Mouse (Mus musculus): ENCODE data around the gene Slc35a2.

Gene Slc35a2

DNA sequence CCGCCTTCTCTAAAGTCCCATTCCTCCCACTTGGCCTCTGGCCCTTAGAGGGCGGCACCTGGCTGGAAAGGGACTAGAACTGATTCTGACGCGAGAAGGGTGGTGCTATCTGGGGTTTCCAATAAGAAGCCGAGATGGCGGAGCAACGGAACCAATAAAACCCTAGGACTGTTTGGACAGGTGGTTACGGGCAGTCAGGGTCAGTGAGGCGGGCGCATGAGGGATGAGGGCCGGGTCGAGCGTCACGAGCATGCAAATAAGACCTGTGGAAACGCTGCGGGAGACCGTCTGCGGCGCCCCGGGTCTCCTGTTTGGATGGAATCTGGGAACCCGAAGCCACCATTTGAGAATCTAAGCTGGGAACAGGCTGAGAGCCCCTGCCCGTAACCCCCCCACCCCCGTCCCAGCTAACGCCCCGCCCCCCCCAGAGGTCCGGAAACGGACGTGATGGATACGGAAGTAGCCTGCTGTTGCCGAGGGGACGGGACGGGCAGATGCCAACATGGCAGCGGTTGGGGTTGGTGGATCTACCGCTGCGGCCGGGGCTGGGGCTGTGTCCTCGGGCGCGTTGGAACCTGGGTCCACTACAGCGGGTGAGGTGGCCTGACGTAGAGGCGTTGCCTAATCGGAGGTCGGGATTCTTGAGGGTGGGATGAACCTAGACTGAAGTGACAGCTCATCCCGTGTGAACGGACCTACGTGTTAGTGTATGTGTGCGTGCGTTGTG is at the start of gene Slc35a2:
Gene Slc35a2, plus strand, starts transcription at position 188 of the 727 bp plus-strand sequence.
- DNase-seq (ENCODE audit: low spot score): peak; percentile 44

- DNase-seq (ENCODE audit: low spot score): no peak
Measured at GRCm38 (mm10) chrX:7837146-7837545, 46.7 kb upstream of the Slc35a2 start.

GRCm38 (mm10) chrX:7840842-7841162 is 43.0 kb upstream of the Slc35a2 start:
- no peak for DNase-seq (ENCODE audit: low spot score)

DNA sequence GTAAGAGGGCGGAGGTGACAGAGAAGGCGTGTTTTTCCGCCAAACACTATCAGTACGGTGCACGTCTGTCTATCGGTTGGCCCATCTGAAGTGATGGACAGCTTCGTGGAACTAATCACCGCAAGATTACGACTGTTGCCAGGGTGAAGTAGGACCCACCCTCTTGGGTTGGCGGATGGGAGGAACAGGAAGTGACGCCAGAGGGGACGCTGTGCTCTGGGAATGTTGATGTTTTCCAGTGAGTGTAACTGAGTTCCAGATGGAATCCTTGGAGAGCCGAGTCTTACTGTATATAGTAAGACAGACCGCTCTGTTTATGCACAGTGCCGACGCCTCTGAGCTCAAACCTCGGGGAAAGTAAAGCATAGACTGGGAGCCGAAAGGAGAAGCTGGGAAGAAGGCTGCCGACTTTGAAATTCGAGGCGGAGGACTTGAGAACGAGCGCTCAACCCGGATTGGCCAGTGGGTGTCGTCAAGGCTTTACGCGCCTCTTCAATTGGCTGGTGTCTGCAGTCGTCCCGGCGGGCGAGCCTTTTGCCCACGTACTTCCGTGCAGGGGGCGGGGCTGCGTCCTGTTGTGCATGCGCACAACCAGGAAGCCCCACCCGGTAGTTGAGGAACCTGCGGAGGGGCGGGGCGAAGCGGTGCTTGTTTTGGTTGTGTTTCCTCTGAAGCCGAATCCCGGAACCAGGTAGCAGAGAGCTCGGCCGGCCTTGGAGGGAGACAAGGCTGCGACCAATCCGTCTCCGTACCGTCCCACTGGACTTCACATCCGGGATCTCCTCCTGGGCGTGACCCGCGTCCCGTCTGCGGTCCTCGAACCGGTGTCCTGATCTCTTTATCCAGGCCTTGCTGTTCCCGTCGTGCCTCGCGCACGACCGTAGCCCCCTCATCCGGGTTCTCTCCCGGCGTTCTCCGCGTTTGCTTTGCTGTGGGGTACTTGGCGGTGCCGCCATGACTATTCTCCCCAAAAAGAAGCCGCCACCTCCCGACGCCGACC is 42.4 kb upstream of the Slc35a2 start, which contains the start of gene Otud5:
Gene Otud5, plus strand, starts transcription at position 202 of the 1,000 bp plus-strand sequence.
- DNase-seq (ENCODE audit: low spot score): peak; percentile 54

GRCm38 (mm10) chrX:7842318-7842717 is 41.5 kb upstream of the Slc35a2 start:
- no peak for DNase-seq (ENCODE audit: low spot score)

DNA sequence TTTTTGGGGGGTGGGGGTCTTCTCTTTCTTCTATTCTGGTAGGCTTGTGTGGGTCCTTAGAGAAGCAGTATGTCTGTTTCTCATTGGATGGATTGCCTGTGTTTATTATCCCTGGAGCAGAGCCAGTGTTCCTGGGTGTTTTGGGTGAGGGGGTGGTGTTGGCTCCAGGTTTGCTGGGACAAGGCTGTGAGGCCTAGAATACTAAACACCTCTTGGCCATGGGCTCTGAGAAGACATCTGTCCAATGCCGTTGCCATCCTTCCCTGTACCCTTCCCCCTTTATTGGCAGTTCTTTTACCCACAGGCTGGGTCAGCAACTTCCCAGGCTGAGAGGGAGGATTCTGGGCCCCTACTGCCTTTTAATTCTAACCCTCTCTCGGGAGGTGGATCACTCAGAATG is 36.0 kb upstream of the Slc35a2 start:
- no peak for DNase-seq (ENCODE audit: low spot score)

DNA sequence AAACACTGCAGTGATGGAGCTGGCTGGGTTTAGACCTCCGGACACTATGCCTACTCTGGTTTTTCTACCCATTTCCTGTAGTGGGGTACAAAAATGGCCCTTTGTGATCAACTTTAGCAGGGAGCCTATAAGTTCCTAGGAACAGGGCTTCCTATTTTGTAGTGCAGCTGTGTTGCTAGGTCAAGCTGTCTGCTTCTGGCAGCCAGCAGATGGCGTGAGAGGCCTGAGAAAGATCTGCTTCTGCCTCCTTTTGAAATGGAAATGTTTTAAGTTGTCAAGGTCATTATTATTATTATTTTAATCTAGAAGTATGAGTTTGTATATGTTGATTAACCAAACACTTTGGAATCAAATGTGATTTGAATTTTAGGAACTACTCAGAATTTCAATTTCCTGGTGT is 29.2 kb upstream of the Slc35a2 start:
- DNase-seq (ENCODE audit: low spot score): no peak

- no peak for DNase-seq (ENCODE audit: low spot score)
Measured at GRCm38 (mm10) chrX:7859191-7859753, 24.6 kb upstream of the Slc35a2 start.

GRCm38 (mm10) chrX:7863181-7863580 is 20.6 kb upstream of the Slc35a2 start:
- DNase-seq (ENCODE audit: low spot score): no peak

DNA sequence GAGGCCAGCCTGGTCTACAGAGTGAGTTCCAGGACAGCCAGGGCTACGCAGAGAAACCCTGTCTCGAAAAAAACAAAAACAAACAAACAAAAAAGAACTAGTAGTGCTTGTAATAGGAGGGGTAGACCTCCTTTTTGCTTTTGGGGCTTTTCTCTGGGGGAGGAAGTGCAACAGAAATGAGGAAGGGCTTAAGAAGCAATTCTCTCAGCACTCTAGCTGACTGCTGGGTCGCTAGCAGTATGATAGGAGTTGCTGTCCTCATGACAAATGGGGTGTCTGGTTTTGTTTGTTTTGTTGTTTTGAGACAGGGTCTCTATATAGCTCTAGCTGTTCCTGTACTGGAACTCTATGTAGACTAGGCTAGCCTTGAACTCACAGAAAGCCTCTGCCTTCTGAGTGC is 19.3 kb upstream of the Slc35a2 start:
- DNase-seq (ENCODE audit: low spot score): no peak

- DNase-seq (ENCODE audit: low spot score): no peak
Measured at GRCm38 (mm10) chrX:7865343-7865742, 18.5 kb upstream of the Slc35a2 start.

- DNase-seq (ENCODE audit: low spot score): no peak
Measured at GRCm38 (mm10) chrX:7865786-7866185, 18.0 kb upstream of the Slc35a2 start.

- no peak for DNase-seq (ENCODE audit: low spot score)
Measured at GRCm38 (mm10) chrX:7867141-7867540, 16.7 kb upstream of the Slc35a2 start.

GRCm38 (mm10) chrX:7868506-7868905 is 15.3 kb upstream of the Slc35a2 start:
- DNase-seq (ENCODE audit: low spot score): no peak

DNA sequence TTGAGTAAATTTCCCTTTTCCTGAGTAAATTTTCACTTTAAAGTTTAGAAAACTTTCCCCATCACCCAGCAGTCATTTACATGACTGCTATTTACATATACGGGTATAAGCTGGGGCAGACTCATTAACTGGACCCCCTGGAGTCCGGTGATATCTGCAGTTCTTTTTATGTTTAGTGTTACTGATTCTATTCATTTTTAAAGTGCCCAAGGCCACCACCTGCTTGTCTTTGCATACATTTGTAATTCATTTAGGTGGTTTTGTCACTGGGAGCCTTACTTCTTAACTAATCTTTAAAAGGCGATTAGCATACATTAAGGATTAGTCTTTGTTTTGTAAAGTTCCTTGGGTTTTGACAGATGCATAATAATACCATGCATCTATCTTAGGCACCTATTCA is 14.0 kb upstream of the Slc35a2 start:
- DNase-seq (ENCODE audit: low spot score): no peak

DNA sequence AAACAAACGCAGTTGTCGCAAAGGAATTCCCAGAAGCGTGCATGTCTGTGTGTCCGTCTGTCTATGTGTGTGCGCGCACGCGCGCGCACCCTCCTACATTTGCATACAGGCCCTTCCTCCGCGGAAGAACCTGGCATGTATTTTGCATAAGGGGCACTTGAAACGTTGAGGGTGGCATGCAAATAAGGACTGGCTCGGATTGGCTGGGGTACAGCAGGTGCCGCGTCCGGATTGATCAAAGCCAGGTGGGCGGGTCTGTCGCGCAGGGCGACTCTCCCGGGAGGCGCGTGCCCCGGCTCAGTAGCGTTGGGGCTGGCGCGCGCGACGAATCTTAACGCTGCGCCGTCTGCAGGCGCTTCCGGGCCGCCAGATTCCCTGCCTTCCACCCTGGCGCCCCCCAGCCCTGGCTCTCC is 5.8 kb upstream of the Slc35a2 start, which contains the start of gene Pim2:
Gene Pim2, plus strand, starts transcription at position 256 of the 413 bp plus-strand sequence.
- DNase-seq (ENCODE audit: low spot score): no peak

DNA sequence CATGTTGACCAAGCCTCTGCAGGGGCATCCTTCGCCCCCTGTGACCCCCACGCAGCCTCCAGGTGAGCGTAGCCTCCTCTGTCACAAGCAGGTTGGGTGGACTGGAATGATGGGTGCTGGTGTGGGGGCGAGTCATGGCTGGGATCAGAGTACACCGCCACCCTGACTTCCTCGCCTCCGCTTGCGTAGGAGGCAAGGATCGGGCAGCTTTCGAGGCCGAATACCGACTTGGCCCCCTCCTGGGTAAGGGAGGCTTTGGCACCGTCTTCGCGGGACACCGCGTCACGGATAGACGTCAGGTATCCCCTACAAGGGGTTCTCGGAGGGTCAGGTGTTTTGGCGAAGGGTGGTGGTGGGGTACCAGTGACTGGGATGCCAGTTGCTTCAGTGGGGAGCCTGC is 5.3 kb upstream of the Slc35a2 start:
- no peak for DNase-seq (ENCODE audit: low spot score)

- DNase-seq (ENCODE audit: low spot score): no peak
Measured at GRCm38 (mm10) chrX:7879819-7880218, 4.0 kb upstream of the Slc35a2 start.

DNA sequence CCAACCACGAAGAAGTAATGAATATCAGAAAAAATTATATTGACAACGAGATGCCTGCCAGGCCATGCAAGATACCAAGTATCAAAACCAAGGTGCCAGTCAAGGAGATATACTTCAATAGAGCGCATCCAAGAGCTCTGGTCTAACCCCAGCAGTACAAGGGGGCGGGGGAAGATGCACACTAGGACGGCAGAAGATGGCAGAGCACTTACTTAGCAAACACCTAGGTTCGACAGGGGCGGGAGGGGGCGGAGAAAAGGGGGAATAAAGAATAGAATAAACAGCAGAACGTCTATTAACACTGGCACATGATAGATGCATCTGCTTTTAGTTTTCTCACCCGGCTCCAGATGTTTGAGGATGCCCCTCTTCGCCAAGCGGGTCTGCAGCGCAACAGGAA is 14.4 kb downstream of the Slc35a2 start:
- no peak for DNase-seq (ENCODE audit: low spot score)

DNA sequence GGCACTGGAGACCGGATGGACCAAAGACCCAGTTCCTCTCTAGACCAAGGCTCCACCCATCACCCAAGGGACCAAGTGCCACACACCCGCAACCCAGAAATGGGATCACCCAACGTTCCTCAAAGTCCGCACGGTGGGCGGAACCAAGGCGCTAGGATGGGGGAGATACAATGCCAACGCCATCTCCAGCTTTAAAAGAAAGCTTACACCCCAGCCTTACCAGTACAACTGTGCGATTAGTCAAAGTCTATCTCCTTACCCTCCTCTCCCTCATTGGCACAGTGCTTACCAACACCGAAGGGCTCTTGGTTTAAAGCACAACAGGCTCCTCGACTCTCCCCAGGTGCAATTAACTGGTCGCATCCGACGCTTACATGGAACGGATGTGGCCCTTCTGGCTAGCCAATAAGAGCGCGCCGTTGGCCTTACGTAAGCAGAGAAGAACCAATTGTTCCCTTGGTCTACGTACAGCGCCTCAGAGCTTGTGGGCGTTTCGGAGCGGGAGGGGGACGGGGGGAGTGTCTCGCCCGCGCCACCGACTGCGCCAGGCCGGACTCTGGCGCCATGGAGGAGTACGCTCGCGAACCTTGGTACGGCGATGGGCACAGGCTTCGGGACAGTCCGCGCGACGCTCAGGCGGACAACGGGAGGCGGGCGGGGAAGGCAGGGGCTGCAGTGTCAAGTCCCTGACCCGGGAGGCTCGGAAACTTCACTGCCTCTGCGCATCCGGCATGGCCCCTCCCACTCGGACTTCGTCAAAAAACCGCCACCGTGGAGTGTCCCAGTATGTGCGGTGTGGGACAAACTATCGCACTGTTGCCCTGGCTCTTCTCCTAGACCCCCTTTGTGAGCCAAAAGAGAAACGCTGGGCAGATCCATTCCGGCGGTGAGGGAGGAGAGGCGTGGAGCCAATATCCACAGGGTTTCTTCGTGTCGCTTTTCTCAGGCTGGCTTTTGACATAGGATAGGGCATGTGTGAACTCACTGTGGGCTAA is 15.3 kb downstream of the Slc35a2 start, which contains the start of the genes Pqbp1 and Timm17b:
Gene Pqbp1, minus strand, starts transcription at position 390 of the 995 bp plus-strand sequence.
Gene Timm17b, plus strand, starts transcription at position 478 of the 995 bp plus-strand sequence.
- DNase-seq (ENCODE audit: low spot score): peak; percentile 54

GRCm38 (mm10) chrX:7904441-7904840 is 20.6 kb downstream of the Slc35a2 start:
- DNase-seq (ENCODE audit: low spot score): no peak

Data from ovary, postnatal 10 days (tissue).